ENCODE assay signal across 10 mouse cellular contexts in genomic region chr9:120054545-120055277, GRCm38 (mm10). TPM values are rescaled to one million over a fixed set of nuclear protein-coding genes. Genes with fewer than 3 reads are reported as not detected.
DNase-seq lines count a peak whose midpoint lies in the region; ATAC-seq and TF ChIP-seq lines count a peak whose summit lies in the region.
"Had no signal": no experiment of that assay in that cellular context is flagged by ENCODE, and none has a peak within 500 bp of the region (broad histone marks: within the 10 kb centered on the region; RNA-seq: fewer than 3 reads in every experiment).

No protein-coding gene starts in this region.

- ATAC-seq in midbrain, embryonic 11.5 days (ENCODE audit: low FRiP score), result peak; percentile 70
- ATAC-seq in midbrain, postnatal 0 days (ENCODE audit: low FRiP score), result no peak
- ATAC-seq in kidney, embryonic 14.5 days (ENCODE audit: low FRiP score, low TSS enrichment), result no peak

- no peak overlapping the region for H3K27ac ChIP-seq in midbrain, embryonic 11.5 days (ENCODE audit: low read depth, low read length)
- no peak overlapping the region for H3K27ac ChIP-seq in midbrain, postnatal 0 days (ENCODE audit: low read depth, low read length)
- no peak overlapping the region for H3K27ac ChIP-seq in kidney, embryonic 14.5 days (ENCODE audit: low read depth, low read length)
- H3K27ac ChIP-seq: embryonic facial prominence, embryonic 12.5 days had no signal

- H3K4me3 ChIP-seq in midbrain, embryonic 11.5 days (ENCODE audit: low read depth, low read length), result no peak overlapping the region
- H3K4me3 ChIP-seq in midbrain, postnatal 0 days (ENCODE audit: low read depth, low read length), result no peak overlapping the region
- H3K4me3 ChIP-seq in kidney, embryonic 14.5 days (ENCODE audit: low read length), result no peak overlapping the region
- H3K4me3 ChIP-seq: embryonic facial prominence, embryonic 12.5 days had no signal

- peak; percentile 16 to 23 for DNase-seq in cerebellum, postnatal 10 days
- no peak for DNase-seq in cerebellum, adult 8-10 months
- peak; percentile 82 for DNase-seq in midbrain, embryonic 11.5 days (ENCODE audit: low spot score, missing footprints)
- DNase-seq in midbrain, postnatal 0 days (ENCODE audit: low spot score), result no peak
- peak; percentile 33 for DNase-seq in layer of hippocampus, adult 9-10 months (ENCODE audit: low spot score)
- peak; percentile 51 for DNase-seq in retina, embryonic 14.5 days (ENCODE audit: low spot score)
- DNase-seq in gastrocnemius, postnatal 10 days, result no peak

- no peak for TF ChIP-seq CTCF in midbrain, postnatal 0 days (IDR thresholded peaks at IDR 0.05)

- no peaks in the 10 kb centered on the region for H3K36me3 ChIP-seq in midbrain, embryonic 11.5 days (ENCODE audit: control insufficient read depth, insufficient read depth, low read length)
- H3K36me3 ChIP-seq in midbrain, postnatal 0 days (ENCODE audit: insufficient read depth, low read length), result no peaks in the 10 kb centered on the region
- no peaks in the 10 kb centered on the region for H3K36me3 ChIP-seq in kidney, embryonic 14.5 days (ENCODE audit: control insufficient read depth, insufficient read depth, low read length)
- H3K36me3 ChIP-seq: embryonic facial prominence, embryonic 12.5 days had no signal

- no peak overlapping the region for H3K9ac ChIP-seq in midbrain, embryonic 11.5 days (ENCODE audit: low read length)
- H3K9ac ChIP-seq in midbrain, postnatal 0 days (replicated peaks; ENCODE audit: low read length, poor library complexity, severe bottlenecking), result no peak overlapping the region
- H3K9ac ChIP-seq in kidney, embryonic 14.5 days (ENCODE audit: low read depth, low read length), result no peak overlapping the region
- H3K9ac ChIP-seq: embryonic facial prominence, embryonic 12.5 days had no signal

- H3K4me1 ChIP-seq in midbrain, embryonic 11.5 days (ENCODE audit: control insufficient read depth, insufficient read depth, low read length), result peaks cover 4% of the 10 kb centered on the region; the same call in 1 of the 2 replicates
- no peaks in the 10 kb centered on the region for H3K4me1 ChIP-seq in midbrain, postnatal 0 days (ENCODE audit: insufficient read depth, low read length)
- H3K4me1 ChIP-seq in kidney, embryonic 14.5 days (ENCODE audit: control insufficient read depth, insufficient read depth, low read length), result no peaks in the 10 kb centered on the region

- WGBS in midbrain, embryonic 11.5 days, result 47% methylated on average over 8 of the region's 8 CpGs
- WGBS in midbrain, postnatal 0 days, result 38% methylated on average over 8 of the region's 8 CpGs
- WGBS in kidney, embryonic 14.5 days, result 51% methylated on average over 8 of the region's 8 CpGs

- no peaks in the 10 kb centered on the region for H3K9me3 ChIP-seq in midbrain, embryonic 11.5 days (ENCODE audit: control insufficient read depth, low read length)
- no peaks in the 10 kb centered on the region for H3K9me3 ChIP-seq in midbrain, postnatal 0 days (ENCODE audit: low read length)
- H3K9me3 ChIP-seq in kidney, embryonic 14.5 days (ENCODE audit: control insufficient read depth, low read length), result no peaks in the 10 kb centered on the region
- H3K9me3 ChIP-seq: embryonic facial prominence, embryonic 12.5 days had no signal

- no peak overlapping the region for H3K4me2 ChIP-seq in midbrain, embryonic 11.5 days
- no peak overlapping the region for H3K4me2 ChIP-seq in midbrain, postnatal 0 days (ENCODE audit: low read depth, low read length, poor library complexity, severe bottlenecking)
- no peak overlapping the region for H3K4me2 ChIP-seq in kidney, embryonic 14.5 days (replicated peaks; ENCODE audit: low read depth, low read length)
- H3K4me2 ChIP-seq: embryonic facial prominence, embryonic 12.5 days had no signal

- no peaks in the 10 kb centered on the region for H3K27me3 ChIP-seq in midbrain, embryonic 11.5 days (ENCODE audit: control insufficient read depth, insufficient read depth, low read length)
- no peaks in the 10 kb centered on the region for H3K27me3 ChIP-seq in midbrain, postnatal 0 days (ENCODE audit: insufficient read depth, low read length)
- no peaks in the 10 kb centered on the region for H3K27me3 ChIP-seq in kidney, embryonic 14.5 days (ENCODE audit: control insufficient read depth, insufficient read depth, low read length)
- H3K27me3 ChIP-seq: embryonic facial prominence, embryonic 12.5 days had no signal

RNA-seq across cellular contexts. Expression of gene Cx3cr1, which starts 15.0 kb away (rescaled TPM):
- polyA plus RNA-seq in midbrain, embryonic 11.5 days (2014; fragmentation: Nextera tagmentation; extraction: Ambion mirVana), result 2.9 and 4.3 TPM in 2 replicates
- total RNA-seq in midbrain, postnatal 0 days (2014; rRNA removed), result 12.6 and 19.3 TPM in 2 replicates
- 6.8 and 9.0 TPM in 2 replicates for polyA plus RNA-seq in midbrain, postnatal 0 days (2015; fragmentation: Nextera tagmentation; extraction: Ambion mirVana)
- total RNA-seq in gastrocnemius, postnatal 10 days (2021), result 1 to 10 TPM; 2.0 to 3.2 TPM
- polyA plus RNA-seq in kidney, embryonic 14.5 days (2014; fragmentation: Nextera tagmentation; extraction: Ambion mirVana), result 3.0 and 7.4 TPM in 2 replicates

RNA-seq across cellular contexts. Expression of gene Xirp1, which starts 31.3 kb away (rescaled TPM):
- polyA plus RNA-seq in midbrain, embryonic 11.5 days (2014; fragmentation: Nextera tagmentation; extraction: Ambion mirVana), result not detected in 2 replicates
- 0.05 TPM in 1 of 2 replicates, not detected in the other for total RNA-seq in midbrain, postnatal 0 days (2014; rRNA removed)
- not detected in 2 replicates for polyA plus RNA-seq in midbrain, postnatal 0 days (2015; fragmentation: Nextera tagmentation; extraction: Ambion mirVana)
- 10 to 100 TPM; 58.2 to 84.6 TPM for total RNA-seq in gastrocnemius, postnatal 10 days (2021)
- not detected in 2 replicates for polyA plus RNA-seq in kidney, embryonic 14.5 days (2014; fragmentation: Nextera tagmentation; extraction: Ambion mirVana)

RNA-seq across cellular contexts. Expression of gene Ccr8, which starts 37.2 kb away (rescaled TPM):
- polyA plus RNA-seq in midbrain, embryonic 11.5 days (2014; fragmentation: Nextera tagmentation; extraction: Ambion mirVana), result not detected in 2 replicates
- not detected in 2 replicates for total RNA-seq in midbrain, postnatal 0 days (2014; rRNA removed)
- polyA plus RNA-seq in midbrain, postnatal 0 days (2015; fragmentation: Nextera tagmentation; extraction: Ambion mirVana), result not detected in 2 replicates
- total RNA-seq in gastrocnemius, postnatal 10 days (2021), result under 1 TPM in 1 of 2 experiments, not detected in 1; 0.23 TPM
- polyA plus RNA-seq in kidney, embryonic 14.5 days (2014; fragmentation: Nextera tagmentation; extraction: Ambion mirVana), result not detected in 2 replicates
- total RNA-seq: left cerebral cortex, postnatal 25 days had no signal

RNA-seq across cellular contexts. Expression of gene Slc25a38, which starts 55.5 kb away (rescaled TPM):
- polyA plus RNA-seq in midbrain, embryonic 11.5 days (2014; fragmentation: Nextera tagmentation; extraction: Ambion mirVana), result 33.9 and 36.7 TPM in 2 replicates
- total RNA-seq in midbrain, postnatal 0 days (2014; rRNA removed), result 46.6 and 60.0 TPM in 2 replicates
- polyA plus RNA-seq in midbrain, postnatal 0 days (2015; fragmentation: Nextera tagmentation; extraction: Ambion mirVana), result 35.3 and 37.8 TPM in 2 replicates
- 1 to 10 TPM; 8.9 to 9.8 TPM for total RNA-seq in gastrocnemius, postnatal 10 days (2021)
- 26.2 and 30.3 TPM in 2 replicates for polyA plus RNA-seq in kidney, embryonic 14.5 days (2014; fragmentation: Nextera tagmentation; extraction: Ambion mirVana)

Comparison
In these comparisons a context has a peak if more than half of its experiments do, and no peak if none do; other contexts are left out.
1. DNase-seq: peak in cerebellum, postnatal 10 days (2 of 2), midbrain, embryonic 11.5 days (single experiment), layer of hippocampus, adult 9-10 months (single experiment) and retina, embryonic 14.5 days (single experiment); none in cerebellum, adult 8-10 months (single experiment), midbrain, postnatal 0 days (single experiment) and gastrocnemius, postnatal 10 days (single experiment).